Mouse (Mus musculus): ENCODE results near the gene Ppp1r13b. TPM values are rescaled to one million over a fixed set of nuclear protein-coding genes. Genes with fewer than 3 reads are reported as not detected.

The Ppp1r13b gene
- polyA plus RNA-seq, 2 experiments, result 2.8 to 2.9 TPM

DNA sequence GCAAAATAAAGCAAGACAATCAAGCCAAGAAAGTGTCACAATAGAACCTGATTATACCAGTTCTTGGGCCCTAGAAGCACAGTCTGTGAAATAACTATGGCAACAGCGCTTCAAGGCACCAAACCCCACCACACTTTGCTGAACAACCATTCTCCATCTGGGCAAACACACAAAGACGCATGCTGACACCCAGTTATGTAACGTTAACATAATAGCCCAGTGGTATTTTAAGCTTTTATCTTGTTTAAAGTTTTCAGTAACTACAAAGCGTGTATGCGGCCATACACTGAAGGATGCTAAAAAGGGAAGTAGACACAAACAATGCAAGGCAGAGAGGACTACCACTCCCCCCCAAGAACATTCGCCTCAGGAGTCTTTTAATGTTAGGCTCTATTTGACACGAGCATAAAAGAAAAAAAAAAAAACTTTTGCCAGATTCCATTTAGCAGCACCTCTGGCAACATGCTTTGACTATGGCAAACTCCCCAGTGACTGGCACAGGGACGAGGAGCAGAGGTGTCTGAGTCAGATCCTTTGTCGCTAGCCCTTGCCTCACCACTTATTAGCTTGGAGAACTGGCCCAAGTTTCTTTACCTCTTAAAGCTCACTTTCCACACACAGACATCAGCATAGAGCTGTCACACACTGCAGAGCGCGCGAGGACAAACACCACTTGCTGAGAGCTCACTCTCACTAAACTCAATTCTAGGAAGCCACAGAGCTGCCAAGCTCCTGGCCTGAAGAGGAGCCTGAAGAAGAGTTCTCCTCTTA lies 6.6 kb downstream of the Ppp1r13b start:
- H3K9ac ChIP-seq (replicated peaks), result no peak overlapping the region
- no peak overlapping the region for H3K4me2 ChIP-seq (ENCODE audit: low read depth)
- no peak for TF ChIP-seq EP300 (IDR thresholded peaks at IDR 0.05; ENCODE audit: low read depth)
- TF ChIP-seq CTCF (IDR thresholded peaks at IDR 0.05; ENCODE audit: low read depth), result no peak
- no peak overlapping the region for H3K4me3 ChIP-seq (ENCODE audit: insufficient read depth in 1 of 2, low read depth in 2 of 2, low read length in 2 of 2)
- H3K27ac ChIP-seq, result no peak overlapping the region
- ATAC-seq (ENCODE audit: insufficient read depth) (no peak), DNase-seq (ENCODE audit: low read depth in 3 of 3, low spot score in 3 of 3) (no peak)
- WGBS (ENCODE audit: insufficient replicate concordance), result 40% methylated on average over 12 of the region's 12 CpGs
- H3K27me3 ChIP-seq (ENCODE audit: control insufficient read depth, insufficient read depth, low read length), result no peaks in the 10 kb centered on the region
- no peaks in the 10 kb centered on the region for H3K36me3 ChIP-seq (replicated peaks; ENCODE audit: control insufficient read depth, insufficient read depth, low read depth)
- H3K9me3 ChIP-seq (ENCODE audit: control insufficient read depth, low read length), result no peaks in the 10 kb centered on the region
- H3K4me1 ChIP-seq (replicated peaks; ENCODE audit: control insufficient read depth in 2 of 2, insufficient read depth in 2 of 2, low read length in 1 of 2), result peaks cover 11 to 26% of the 10 kb centered on the region in 2 experiments

- Histone ChIP-seq H3K4me1 (replicated peaks; ENCODE audit: control insufficient read depth in 2 of 2, insufficient read depth in 2 of 2, low read length in 1 of 2) (peaks cover 10 to 28% of the 10 kb centered on the region in 2 experiments), H3K27ac (no peak overlapping the region), H3K9me3 (ENCODE audit: control insufficient read depth, low read length) (no peaks in the 10 kb centered on the region), H3K36me3 (replicated peaks; ENCODE audit: control insufficient read depth, insufficient read depth, low read depth) (no peaks in the 10 kb centered on the region), H3K4me2 (ENCODE audit: low read depth) (no peak overlapping the region), H3K9ac (replicated peaks) (no peak overlapping the region), H3K27me3 (ENCODE audit: control insufficient read depth, insufficient read depth, low read length) (no peaks in the 10 kb centered on the region), H3K4me3 (ENCODE audit: insufficient read depth in 1 of 2, low read depth in 2 of 2, low read length in 2 of 2) (no peak overlapping the region)
- ATAC-seq (ENCODE audit: insufficient read depth) (no peak), DNase-seq (ENCODE audit: low read depth in 3 of 3, low spot score in 3 of 3) (no peak)
- TF ChIP-seq EP300 (IDR thresholded peaks at IDR 0.05; ENCODE audit: low read depth), result no peak
- no peak for TF ChIP-seq CTCF (IDR thresholded peaks at IDR 0.05; ENCODE audit: low read depth)
- WGBS (ENCODE audit: insufficient replicate concordance), result 71% methylated on average over 5 of the region's 5 CpGs
Observed at GRCm38 (mm10) chr12:111899646-111900045, 8.3 kb downstream of the Ppp1r13b start.

DNA sequence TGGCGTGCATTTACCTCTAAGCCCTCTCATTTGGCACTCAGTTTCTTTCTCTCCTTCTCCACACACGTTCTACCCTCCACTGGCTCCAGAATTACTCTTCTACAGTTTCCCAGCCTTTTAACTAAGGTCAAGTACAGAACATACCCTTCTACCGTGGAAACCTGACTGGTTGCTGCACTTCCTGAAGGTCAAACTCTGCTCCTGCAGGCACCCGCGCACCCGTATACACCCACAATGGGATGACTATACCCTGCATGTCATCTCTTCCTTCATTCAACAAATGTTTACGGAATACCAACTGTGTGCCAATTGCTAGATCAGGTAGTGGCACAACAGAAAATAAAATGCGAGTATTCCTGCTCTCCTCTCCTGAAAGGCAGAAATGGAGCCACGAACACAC lies 9.2 kb downstream of the Ppp1r13b start:
- TF ChIP-seq EP300 (IDR thresholded peaks at IDR 0.05; ENCODE audit: low read depth) (no peak), CTCF (IDR thresholded peaks at IDR 0.05; ENCODE audit: low read depth) (no peak)
- Histone ChIP-seq H3K36me3 (replicated peaks; ENCODE audit: control insufficient read depth, insufficient read depth, low read depth) (no peaks in the 10 kb centered on the region), H3K4me2 (ENCODE audit: low read depth) (no peak overlapping the region), H3K4me1 (replicated peaks; ENCODE audit: control insufficient read depth in 2 of 2, insufficient read depth in 2 of 2, low read length in 1 of 2) (peaks cover 10 to 31% of the 10 kb centered on the region in 2 experiments), H3K9me3 (ENCODE audit: control insufficient read depth, low read length) (no peaks in the 10 kb centered on the region), H3K9ac (replicated peaks) (no peak overlapping the region), H3K27me3 (ENCODE audit: control insufficient read depth, insufficient read depth, low read length) (no peaks in the 10 kb centered on the region), H3K4me3 (ENCODE audit: insufficient read depth in 1 of 2, low read depth in 2 of 2, low read length in 2 of 2) (no peak overlapping the region), H3K27ac (no peak overlapping the region)
- 59% methylated on average over 9 of the region's 9 CpGs for WGBS (ENCODE audit: insufficient replicate concordance)
- ATAC-seq (ENCODE audit: insufficient read depth), result no peak
- no peak for DNase-seq (ENCODE audit: low read depth in 3 of 3, low spot score in 3 of 3)

DNA sequence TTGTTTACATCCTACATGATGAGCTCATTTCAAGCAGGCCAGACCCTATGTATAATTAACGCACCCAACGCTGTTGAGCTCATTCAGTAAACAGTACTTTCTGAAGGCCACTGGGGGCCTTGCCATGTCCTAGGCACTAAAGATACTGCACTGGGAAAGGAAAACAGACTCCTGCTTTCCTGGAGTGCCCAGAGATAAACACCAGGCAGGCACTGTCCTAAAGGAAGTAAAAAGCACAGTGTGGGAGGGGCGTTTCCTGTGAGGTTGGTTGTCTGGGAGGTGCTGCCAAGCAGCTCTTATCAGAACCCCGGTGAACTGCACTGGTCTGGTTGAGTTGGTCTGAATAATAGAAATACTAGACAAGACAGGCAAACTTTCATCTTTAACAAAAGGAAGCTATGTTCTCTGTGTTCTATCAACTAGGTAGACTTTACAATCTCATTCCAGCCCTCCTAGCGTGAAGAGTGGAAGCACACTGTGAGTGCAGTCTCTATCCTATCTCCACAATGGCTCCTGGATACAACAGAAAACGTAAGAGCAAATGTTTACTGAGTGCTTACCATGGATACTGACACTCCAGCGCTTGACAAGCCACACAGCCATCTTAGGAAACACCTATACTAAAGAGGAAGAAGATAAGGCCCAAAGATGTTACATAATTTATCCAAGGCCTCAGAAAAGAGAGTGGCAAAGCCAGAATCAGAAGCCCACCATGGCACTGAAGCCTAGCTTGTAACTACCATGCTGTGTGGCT lies 10.8 kb downstream of the Ppp1r13b start:
- ATAC-seq (ENCODE audit: insufficient read depth) (peak; percentile 92), DNase-seq (ENCODE audit: low read depth in 3 of 3, low spot score in 3 of 3) (peak; percentile 65 to 66 (median 66))
- Histone ChIP-seq H3K9ac (replicated peaks) (no peak overlapping the region), H3K27ac (peak overlapping the region; percentile 26), H3K27me3 (ENCODE audit: control insufficient read depth, insufficient read depth, low read length) (no peaks in the 10 kb centered on the region), H3K36me3 (replicated peaks; ENCODE audit: control insufficient read depth, insufficient read depth, low read depth) (no peaks in the 10 kb centered on the region), H3K9me3 (ENCODE audit: control insufficient read depth, low read length) (no peaks in the 10 kb centered on the region), H3K4me1 (replicated peaks; ENCODE audit: control insufficient read depth in 2 of 2, insufficient read depth in 2 of 2, low read length in 1 of 2) (peaks cover 10 to 31% of the 10 kb centered on the region in 2 experiments), H3K4me2 (ENCODE audit: low read depth) (peak overlapping the region; percentile 47), H3K4me3 (ENCODE audit: insufficient read depth in 1 of 2, low read depth in 2 of 2, low read length in 2 of 2) (no peak overlapping the region)
- under 1% methylated on average over 7 of the region's 7 CpGs for WGBS (ENCODE audit: insufficient replicate concordance)
- TF ChIP-seq CTCF (IDR thresholded peaks at IDR 0.05; ENCODE audit: low read depth) (0 out of 2 replicates have a peak, but pooled peaks have one; percentile 7), EP300 (IDR thresholded peaks at IDR 0.05; ENCODE audit: low read depth) (peak; percentile 6; the same call in 1 of the 2 replicates)

DNA sequence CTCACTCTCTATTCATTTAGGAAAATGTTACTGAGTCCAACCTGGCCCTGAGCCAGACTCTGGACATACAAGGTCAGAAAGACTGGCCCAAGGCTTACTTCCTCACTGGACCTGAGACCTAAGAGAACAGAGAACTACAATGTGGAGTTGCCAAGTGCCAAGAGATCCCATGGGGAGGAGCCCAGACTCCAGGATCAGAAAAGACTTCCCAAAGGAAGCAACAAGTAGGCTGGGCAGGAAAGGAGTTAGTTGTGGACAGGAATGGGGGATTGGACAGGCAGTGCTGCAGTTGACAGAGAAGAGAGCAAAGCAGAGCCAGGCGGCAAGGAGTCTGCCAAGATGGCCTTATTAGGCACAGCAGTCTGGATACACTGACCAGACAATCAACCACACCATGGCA lies 13.8 kb downstream of the Ppp1r13b start:
- no peak for DNase-seq (ENCODE audit: low read depth in 3 of 3, low spot score in 3 of 3)

More for the DNA sequence above, 13.8 kb downstream of the Ppp1r13b start:
- 65% methylated on average over 1 of the region's 1 CpGs for WGBS (ENCODE audit: insufficient replicate concordance)
- H3K36me3 ChIP-seq (replicated peaks; ENCODE audit: control insufficient read depth, insufficient read depth, low read depth), result no peaks in the 10 kb centered on the region
- H3K9me3 ChIP-seq (ENCODE audit: control insufficient read depth, low read length), result no peaks in the 10 kb centered on the region
- ATAC-seq (ENCODE audit: insufficient read depth), result no peak
- H3K27me3 ChIP-seq (ENCODE audit: control insufficient read depth, insufficient read depth, low read length), result no peaks in the 10 kb centered on the region
- H3K4me3 ChIP-seq (ENCODE audit: insufficient read depth in 1 of 2, low read depth in 2 of 2, low read length in 2 of 2), result no peak overlapping the region
- H3K27ac ChIP-seq, result no peak overlapping the region
- TF ChIP-seq EP300 (IDR thresholded peaks at IDR 0.05; ENCODE audit: low read depth) (no peak), CTCF (IDR thresholded peaks at IDR 0.05; ENCODE audit: low read depth) (no peak)
- H3K4me1 ChIP-seq (replicated peaks; ENCODE audit: control insufficient read depth in 2 of 2, insufficient read depth in 2 of 2, low read length in 1 of 2), result peaks cover 10 to 25% of the 10 kb centered on the region in 2 experiments
- no peak overlapping the region for H3K9ac ChIP-seq (replicated peaks)
- H3K4me2 ChIP-seq (ENCODE audit: low read depth), result no peak overlapping the region

All from liver, embryonic 14.5 days (tissue).